Mouse (Mus musculus) thymus, postnatal 0 days (tissue): Measurements from ENCODE around the gene Cdk6. TPM values are rescaled to one million over a fixed set of nuclear protein-coding genes. Genes with fewer than 3 reads are reported as not detected.

Experiments
- DNase-seq: peaks from one replicate; pipeline ENCODE4 v3.0.0-alpha.2; 2015; ENCODE audit warnings: low spot score
- polyA plus RNA-seq: library from polyadenylated mRNA; unstranded; fragments of >200 nt; fragmentation: Nextera tagmentation; extraction: Ambion mirVana; gene quantifications from 2 replicates; pipeline ENCODE4 v1.2.1, GENCODE M21; 2015

Gene Cdk6
- polyA plus RNA-seq, 1 experiment from 2014 or later, result 61.5 TPM

DNA sequence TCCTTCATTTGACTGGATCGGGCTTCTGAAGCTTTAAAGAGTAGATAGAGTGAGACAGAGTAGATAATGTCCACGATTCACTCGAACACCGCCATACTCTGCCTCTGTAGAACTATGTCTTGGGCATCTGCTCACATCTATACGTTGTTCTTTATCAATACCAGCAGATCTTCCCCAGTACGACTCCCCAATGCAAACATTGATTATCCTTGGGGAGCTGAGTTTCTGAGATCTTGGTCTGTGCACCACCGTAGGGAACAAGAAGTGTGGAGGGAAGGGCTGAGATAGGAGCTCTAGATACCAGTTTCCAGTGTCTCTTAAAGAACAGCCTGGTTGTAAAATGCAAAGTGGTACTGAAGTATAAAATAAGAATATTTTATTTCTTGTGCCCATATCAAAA is 141.2 kb downstream of the Cdk6 start:
- DNase-seq, result no peak

DNA sequence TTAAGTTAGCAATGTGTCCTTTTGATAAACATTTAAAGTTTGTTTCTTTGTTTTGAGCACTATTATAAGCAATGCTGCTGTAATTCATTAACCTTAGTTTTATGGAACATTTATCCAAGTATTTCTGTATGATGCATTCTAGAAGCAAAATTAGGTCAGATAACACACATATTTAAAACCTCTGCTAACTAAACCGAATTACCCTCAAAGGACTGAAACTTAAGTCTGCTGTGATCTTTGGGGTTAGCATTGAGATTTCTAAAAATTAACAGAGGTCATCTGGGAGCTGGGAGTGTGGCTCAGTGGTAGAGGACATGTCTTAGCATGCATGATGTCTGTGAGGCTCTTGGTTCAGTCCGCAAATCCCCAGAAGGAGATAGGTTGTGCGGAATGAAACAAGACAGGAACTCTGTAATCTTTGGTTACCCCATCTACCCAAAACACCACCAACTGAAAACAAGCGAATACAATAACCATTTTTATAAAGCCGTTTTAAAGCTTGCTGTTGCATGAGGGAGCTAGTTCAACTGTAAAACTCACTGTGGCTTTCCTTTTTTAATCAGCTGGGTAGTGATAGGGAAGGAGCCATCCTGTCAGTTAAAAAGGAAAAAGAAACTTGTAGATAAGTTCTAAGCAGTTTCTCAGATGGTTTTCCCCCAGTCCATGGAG is 141.9 kb downstream of the Cdk6 start:
- no peak for DNase-seq

DNA sequence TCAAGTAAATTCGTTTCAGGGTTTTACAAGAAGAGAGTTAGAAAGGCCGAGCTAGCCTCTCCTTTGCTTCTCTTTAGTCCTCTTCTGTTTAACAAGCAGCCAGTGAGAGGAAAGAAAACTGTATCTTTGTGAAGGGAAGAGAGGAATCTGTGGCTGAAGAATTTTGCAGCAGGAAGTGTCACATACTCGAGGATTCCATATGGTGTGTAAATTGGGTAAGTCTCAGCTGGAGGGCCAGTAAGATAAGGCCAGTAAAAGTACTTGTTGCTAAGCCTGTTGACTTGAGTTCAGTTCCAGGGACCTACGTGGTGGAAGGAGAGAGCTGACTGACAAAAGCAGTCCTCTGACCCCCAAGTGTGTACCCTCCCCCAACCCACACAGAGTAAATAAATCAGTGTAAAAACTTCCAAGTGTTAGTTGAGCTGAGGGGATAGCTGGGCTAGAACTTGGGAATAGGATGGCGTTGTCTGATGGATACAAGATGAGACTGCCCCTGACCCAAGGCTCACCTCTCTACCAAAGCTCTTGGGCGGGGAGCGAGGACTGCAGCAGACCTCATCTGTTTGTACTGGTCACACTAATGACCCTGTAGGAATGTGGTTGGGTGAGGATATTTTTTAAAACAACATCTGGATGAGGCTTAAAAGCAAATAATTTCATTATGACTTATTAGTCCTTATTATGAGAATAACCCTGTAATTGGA is 145.4 kb downstream of the Cdk6 start:
- DNase-seq, result no peak

DNA sequence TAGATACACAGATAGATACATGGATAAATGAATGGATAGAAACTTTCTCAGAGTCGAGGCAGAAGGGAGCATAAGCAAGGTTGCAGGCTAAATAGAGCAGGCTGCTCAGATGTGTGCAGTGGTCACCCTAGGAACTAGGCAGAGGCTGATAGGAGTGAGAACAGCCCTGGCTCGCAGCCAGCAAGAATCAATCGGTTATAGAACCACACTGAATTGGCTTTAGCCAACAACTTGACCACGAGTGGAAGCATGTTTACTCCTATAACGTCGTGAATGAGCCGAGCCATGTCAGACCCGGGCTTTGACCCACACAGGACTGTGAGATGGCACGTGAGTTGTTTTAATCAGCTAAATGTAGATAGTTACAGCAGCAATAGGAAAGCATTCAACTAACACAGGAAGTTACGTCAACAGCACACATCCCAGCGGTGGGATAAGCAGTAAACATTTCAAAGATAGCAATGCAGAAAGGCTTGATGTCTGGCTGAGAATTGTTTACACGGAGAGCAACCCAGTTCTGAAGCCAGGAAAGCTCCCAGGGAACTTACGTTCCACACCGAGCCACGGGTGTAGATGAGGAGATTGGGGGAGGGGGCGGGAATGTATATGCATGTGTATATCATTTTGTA is 147.0 kb downstream of the Cdk6 start:
- DNase-seq, result no peak

DNA sequence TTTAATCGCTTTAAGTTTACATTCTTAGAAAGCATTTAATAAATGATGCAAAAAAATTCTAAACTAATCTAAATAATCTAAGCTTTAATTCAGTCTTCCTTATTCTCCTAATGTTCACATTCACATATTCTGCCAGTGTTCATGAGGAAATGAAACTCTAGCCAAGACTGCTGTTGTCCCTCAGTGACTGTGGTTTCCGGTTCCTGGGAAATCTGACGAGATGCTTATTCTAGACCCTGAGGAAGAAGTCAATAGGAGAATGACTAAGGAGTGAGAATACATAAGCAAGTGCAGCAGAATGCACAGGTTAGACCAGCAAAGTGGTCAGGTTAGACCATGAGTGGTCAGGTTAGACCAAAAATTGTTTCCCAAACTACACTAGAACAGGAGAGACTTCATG is 149.1 kb downstream of the Cdk6 start:
- no peak for DNase-seq

DNA sequence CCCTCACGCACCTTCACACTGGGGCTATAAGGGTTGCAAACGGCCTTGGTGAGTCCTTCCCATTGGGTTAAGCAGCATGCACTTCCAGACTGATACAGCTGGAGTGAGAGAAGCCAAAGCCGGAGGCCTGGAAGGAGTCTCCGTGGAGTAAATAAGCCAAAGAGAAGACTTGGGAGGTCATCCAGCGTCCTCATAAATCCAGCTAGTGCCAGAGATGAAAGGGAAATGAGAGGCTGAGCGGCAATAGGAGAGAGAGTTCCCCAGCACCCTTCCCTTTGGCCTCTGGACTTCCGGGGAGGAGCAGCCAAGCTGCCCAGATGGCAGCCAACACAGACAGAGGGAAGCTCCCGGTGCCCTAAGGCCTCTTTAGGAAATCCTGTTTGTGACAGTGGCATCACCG is 149.8 kb downstream of the Cdk6 start:
- DNase-seq, result no peak

DNA sequence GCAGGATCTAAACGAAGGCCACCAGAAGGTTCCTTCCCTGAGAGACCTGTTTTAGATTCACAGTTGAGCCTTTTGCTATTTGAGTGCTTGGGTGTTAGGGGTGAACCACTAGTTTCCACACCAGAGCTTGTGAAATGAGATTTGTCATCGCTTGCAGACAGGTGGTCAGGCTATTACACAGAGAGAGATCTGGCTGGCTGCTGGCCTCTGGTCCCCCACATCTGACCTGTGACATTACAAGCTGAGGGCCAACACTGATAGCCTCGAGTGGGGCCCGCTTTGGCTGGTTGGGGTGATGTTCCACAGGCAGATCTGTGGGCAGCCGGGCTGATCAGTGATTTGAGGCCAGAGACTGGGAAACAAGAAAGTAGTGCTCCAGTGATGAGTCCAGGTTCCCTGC is 150.6 kb downstream of the Cdk6 start:
- DNase-seq, result no peak

DNA sequence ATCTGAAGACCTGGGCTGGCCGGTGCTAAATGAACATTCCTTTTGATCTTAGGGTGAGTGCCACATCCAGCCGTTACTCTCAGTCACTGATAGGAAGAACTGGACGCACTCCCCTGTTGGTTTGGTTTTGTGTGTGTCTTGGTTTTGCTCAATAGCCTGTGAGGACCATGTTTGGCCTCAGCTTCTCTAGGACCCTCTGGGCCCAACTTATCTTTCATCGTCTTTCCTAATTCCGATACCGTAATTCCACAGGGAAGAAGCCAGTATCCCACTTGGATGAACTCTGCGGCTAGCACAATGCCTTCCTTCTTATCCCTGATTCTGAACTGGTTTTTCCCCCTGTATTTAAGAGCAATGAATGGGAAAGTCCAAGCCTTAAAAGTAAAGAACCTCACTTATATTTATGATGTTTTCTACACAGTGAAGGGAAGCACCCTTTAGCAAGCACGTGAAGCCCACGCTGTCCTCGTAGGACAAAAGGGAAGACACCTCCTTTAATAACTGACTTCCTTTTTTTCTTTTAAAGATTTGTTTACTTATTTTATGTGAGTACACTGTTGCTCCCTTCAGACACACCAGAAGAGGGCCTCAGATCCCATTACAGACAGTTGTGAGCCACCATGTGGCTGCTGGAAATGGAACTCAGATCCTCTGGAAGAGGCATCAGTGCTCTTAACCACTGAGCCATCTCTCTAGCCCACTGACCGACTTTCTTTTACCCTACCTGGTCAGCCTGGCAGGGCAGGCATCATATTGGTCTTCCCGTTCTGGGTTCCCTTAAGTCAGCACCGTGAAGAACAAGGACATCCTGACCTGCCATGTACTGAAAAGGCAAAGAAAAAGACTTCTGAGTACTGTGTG is 151.7 kb downstream of the Cdk6 start:
- DNase-seq, result no peak

DNA sequence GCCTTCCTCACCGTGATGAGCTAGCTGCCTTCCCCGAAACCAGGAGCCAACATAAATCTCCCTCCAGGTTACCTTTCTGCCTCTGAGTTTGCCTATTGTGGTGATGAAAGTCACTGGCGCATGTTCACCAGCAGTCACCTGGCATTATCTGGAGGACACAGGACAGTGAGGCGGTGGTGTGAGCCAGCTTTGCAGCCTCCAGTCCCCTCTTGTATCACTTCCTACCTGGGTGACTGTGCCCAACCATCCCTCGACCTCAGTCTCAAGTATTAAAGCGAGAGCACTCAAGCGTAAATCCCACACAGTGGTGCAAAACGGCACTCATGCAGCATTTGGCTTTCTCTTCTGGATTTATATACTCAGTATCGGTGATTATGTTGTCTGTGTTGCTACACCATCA is 152.7 kb downstream of the Cdk6 start:
- no peak for DNase-seq

DNA sequence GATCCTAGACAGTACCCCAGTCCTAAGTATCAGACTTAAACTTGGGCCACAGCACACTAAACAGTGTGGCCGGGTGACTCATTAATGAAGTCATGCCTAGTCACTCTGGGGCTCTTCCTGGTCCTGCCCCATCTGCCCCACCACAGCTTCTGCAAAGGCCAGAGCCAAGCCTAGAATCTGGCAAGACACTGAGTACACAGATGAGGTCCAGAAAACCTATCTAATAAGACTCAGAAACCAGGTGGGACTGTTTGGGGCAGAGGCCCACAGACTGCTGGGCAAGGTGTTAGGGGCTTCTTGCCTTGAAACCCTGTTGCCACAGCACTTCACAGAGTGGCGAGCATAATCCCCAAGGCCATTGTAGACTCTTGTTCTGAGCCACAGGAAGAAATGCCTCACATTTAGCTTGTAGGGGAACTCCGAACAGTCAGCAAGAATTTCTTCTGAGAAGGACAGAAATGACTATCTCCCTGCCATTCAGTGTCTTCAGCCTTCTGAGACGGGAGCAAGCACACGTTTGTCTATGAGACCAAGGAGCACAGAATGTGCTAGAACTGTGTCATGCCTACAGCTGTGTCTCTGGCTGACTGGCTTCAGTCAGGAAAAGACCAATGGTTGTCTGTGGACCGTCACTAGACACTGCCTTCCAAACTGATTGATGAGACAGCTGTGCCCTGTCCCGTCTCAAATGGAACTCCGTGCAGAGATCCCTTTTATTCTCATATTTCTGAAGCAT is 153.3 kb downstream of the Cdk6 start:
- DNase-seq, result no peak

DNA sequence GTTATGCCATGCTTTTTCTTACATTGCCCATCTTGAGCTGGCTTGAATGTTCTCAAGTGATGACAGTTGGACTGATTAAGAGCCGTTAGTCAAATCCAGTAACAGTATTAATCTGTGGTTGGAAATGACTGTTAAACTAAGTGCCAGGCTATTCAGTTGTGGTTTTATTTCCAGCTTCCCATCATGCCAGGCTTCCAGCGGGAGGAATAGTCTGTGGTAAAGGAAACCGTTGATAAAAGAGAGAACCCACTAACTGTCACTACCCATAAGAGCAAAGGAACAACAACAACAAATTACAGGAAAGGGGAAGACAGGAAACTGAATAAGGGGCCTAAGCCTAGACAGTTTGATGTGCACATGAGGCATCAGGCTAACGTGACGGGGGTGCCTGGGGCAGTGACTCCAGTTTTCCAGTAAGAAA is 156.2 kb downstream of the Cdk6 start:
- peak; percentile 57 for DNase-seq

DNA sequence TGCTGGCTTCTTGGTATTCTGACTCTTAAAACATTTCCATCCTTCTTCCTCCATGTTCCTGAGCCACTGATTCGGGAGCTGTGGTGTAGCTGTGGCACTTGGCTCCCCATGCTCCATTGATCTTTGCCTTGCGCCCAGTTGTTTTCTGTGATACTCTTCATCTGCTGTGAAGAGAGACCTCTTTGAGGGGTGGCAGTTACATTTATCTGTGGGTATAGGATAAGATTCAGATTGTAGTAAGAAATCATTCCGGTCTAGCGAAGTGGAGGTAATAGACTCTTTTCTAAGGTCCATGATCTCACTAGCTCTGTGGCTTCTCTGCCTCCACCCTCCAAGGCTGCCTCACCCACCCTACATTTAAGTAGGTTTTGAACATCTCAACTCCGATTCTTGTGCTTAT is 159.0 kb downstream of the Cdk6 start:
- no peak for DNase-seq

DNA sequence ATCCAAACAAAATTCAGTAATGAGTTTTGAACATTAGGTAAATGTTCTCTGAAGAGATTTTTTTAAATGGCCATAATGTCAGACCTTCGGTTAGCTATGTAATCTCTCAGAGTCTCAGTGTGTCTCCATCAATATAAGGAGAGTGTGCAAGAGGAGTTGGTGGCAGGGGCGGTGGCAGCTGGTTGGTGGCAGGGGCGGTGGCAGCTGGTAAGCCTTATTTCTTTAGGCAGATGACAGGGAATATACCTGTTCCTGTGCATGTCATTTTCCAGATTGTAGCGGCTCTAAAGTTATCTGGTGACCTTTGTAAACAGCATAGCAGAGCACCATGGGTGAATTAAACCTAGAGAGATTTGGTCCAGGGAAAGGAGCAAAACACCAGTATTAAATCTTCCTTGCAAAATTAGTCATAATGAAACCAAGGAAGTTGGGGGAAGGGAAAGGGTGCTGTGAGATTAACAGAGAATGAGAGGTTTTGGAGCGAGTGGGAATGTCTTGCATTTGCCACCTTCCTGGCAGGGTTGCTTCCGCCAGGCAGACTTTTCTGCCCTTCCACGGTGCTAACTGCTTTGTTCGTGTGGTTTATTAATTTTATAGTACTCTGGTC is 159.8 kb downstream of the Cdk6 start:
- no peak for DNase-seq

DNA sequence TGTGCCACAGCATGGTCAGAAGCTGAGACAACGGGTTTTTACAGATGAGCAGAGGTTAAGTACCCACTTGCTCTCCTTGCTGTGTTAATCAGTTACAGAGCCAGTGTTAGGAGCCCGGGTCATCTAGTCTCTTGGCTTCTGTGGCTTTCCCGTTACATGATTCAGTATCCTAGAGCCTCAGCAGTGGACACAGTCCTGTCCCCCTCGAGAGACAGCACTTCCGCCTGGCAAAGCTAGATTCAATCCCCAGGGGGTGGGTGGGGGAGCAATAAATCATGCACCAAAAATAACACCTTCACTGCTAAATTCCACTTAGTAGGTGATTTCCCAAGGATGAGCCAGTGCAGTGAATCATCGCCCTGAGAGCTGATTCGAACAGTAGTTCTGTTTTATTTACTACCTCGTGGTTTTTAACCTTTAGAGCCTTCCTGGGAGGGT is 160.3 kb downstream of the Cdk6 start:
- no peak for DNase-seq

DNA sequence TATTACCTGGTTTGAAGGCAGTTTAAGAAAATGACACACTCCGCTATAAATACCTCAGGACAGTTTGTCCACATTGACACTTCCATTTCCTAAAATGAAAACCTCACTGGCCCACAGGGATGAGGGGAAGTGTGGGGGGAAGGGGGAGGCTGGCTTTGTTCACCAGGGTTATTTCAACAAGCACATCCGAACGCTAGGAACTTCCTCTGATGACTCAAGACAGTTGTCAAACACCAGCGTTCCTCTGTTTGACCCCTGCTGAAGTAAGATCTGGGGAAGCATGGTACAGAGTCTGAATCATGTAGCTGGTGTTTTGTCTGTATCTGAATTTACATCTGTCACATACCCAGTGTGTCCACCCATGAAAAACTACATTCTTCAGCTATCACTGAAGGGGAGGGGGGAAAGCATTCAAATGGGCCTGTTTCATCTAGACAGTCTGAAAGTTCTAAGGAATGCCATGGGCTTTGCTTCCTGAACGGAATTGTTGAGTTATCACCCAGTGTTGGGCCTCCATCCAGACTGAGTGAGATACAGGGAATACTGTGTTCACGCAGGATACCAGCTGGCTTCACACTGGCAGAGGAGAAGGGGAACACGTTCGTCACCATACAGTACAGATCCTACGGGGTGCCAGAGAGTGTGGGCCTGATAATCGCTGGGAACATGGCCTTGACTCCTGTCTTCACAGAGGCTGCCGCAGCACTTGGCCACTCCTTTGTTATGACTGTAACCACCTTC is 161.5 kb downstream of the Cdk6 start:
- peak; percentile 33 for DNase-seq

DNA sequence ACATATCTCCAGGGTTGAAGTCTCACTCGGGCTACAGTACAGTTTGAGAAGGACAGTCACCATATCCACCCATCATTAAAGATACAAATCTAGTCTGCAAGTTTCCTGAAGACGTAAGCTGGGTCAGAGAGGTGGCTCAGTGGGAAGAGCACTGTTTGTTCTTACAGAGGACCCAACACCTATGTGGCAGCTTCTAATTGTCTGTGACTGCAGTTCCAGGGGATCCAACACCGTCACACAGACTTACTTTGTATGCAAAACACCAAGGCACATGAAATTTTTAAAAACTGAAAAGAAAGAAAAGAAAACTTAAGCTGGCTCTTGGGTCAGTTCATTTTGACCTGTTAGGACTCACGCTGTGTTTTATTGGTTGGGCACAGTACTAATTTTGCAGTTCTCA is 162.1 kb downstream of the Cdk6 start:
- DNase-seq, result no peak

DNA sequence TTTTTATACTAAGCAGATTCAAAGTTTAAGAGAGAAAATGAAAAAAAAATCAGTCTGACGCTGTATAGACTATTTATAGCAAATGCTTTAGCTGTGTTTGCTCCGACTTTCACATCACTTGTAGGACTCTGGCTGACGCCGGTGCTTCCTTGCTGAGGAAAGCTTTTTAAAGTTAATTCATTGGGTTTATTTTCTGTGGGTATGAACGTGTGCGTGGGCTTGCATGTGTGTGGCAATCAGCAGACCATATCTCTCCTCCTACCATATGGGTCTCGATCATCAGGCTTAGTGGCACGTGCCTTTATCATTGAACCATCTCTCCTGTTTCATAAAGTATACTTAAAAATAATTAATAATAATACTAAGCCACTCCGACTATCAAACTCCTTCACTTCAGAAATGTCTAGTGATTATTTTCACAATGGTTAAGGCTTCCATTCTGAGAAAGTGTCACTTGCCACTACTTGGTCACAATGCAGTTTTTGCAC is 162.6 kb downstream of the Cdk6 start:
- DNase-seq, result no peak

DNA sequence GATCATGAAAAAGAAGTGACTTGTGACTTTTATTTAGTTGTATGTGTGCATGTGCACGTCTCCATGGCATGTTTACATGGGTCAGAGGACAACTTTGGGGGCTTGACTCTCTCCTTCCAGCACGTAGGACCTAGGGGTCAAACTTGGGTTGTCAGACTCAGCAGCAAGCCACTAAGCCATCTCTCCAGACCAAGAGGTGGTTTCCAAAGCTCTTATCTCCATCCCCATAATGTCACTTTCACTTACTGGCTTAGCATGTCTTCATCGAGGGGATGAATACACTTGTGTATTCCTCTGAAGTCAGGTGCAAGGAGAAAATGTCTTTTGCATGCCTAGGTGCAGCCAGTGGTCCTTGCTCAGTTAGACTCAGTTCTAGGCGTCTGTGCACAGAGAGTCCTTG is 163.2 kb downstream of the Cdk6 start:
- no peak for DNase-seq

DNA sequence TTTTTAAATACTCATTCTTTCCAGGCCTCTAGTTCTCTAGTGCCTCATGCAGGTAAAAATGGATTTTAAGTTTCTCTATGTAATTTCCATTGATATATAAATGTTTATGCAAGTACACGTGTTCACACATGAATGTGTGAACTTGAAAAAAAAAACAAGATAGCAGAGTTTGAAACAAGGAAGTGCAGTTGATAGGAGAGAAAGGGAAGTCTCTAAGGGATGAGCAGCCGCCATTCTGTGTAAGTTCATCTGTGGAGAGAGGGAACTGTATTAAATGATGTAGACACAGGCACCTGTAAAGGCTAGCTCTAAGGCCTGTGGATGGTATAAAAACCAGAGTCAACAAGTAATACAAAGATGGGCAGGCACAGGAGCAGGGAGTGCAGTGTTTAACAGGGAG is 164.3 kb downstream of the Cdk6 start:
- DNase-seq, result no peak
